Mouse (Mus musculus): ENCODE data around the gene Efcab5. TPM values are rescaled to one million over a fixed set of nuclear protein-coding genes. Genes with fewer than 3 reads are reported as not detected.
A peak's percentile ranks its signal among the peaks of the same experiment; 100 is the strongest.

Gene Efcab5
- polyA plus RNA-seq, 1 experiment from 2014 or later: 0.37 TPM

- WGBS: 52% methylated on average over 10 of the region's 10 CpGs
- no peak for DNase-seq (ENCODE audit: low spot score)
- Histone ChIP-seq H3K27ac (no peak overlapping the region), H3K27me3 (ENCODE audit: insufficient read depth, low read length) (no peaks in the 10 kb centered on the region), H3K4me3 (replicated peaks; ENCODE audit: low read depth, low read length) (no peak overlapping the region), H3K4me2 (ENCODE audit: low read length) (no peak overlapping the region), H3K9me3 (replicated peaks; ENCODE audit: low read length) (no peaks in the 10 kb centered on the region), H3K9ac (ENCODE audit: low read depth, low read length) (no peak overlapping the region), H3K36me3 (ENCODE audit: insufficient read depth, low read length) (no peaks in the 10 kb centered on the region), H3K4me1 (replicated peaks; ENCODE audit: insufficient read depth, low read length) (no peaks in the 10 kb centered on the region)
- no peak for ATAC-seq (replicated peaks; ENCODE audit: low FRiP score, low read depth)
- no peak for TF ChIP-seq CTCF (IDR thresholded peaks at IDR 0.05; ENCODE audit: low read depth)
Measured at GRCm38 (mm10) chr11:77095206-77095605, 93.6 kb downstream of the Efcab5 start.

GRCm38 (mm10) chr11:77094136-77094535 is 94.6 kb downstream of the Efcab5 start:
- no peak overlapping the region for H3K9ac ChIP-seq (ENCODE audit: low read depth, low read length)
- no peak overlapping the region for H3K4me3 ChIP-seq (replicated peaks; ENCODE audit: low read depth, low read length)
- no peaks in the 10 kb centered on the region for H3K36me3 ChIP-seq (ENCODE audit: insufficient read depth, low read length)
- no peak overlapping the region for H3K27ac ChIP-seq
- no peak for DNase-seq (ENCODE audit: low spot score)
- H3K4me2 ChIP-seq (ENCODE audit: low read length): no peak overlapping the region
- H3K27me3 ChIP-seq (ENCODE audit: insufficient read depth, low read length): no peaks in the 10 kb centered on the region
- 46% methylated on average over 8 of the region's 8 CpGs for WGBS
- no peak for TF ChIP-seq CTCF (IDR thresholded peaks at IDR 0.05; ENCODE audit: low read depth)
- H3K9me3 ChIP-seq (replicated peaks; ENCODE audit: low read length): no peaks in the 10 kb centered on the region
- no peak for ATAC-seq (replicated peaks; ENCODE audit: low FRiP score, low read depth)
- no peaks in the 10 kb centered on the region for H3K4me1 ChIP-seq (replicated peaks; ENCODE audit: insufficient read depth, low read length)

GRCm38 (mm10) chr11:77093208-77093607 is 95.6 kb downstream of the Efcab5 start:
- Histone ChIP-seq H3K4me3 (replicated peaks; ENCODE audit: low read depth, low read length) (peak overlapping the region; percentile 23; the same call in 1 of the 2 replicates), H3K36me3 (ENCODE audit: insufficient read depth, low read length) (no peaks in the 10 kb centered on the region), H3K9me3 (replicated peaks; ENCODE audit: low read length) (no peaks in the 10 kb centered on the region), H3K9ac (ENCODE audit: low read depth, low read length) (no peak overlapping the region), H3K4me1 (replicated peaks; ENCODE audit: insufficient read depth, low read length) (no peaks in the 10 kb centered on the region), H3K27ac (no peak overlapping the region), H3K4me2 (ENCODE audit: low read length) (peak overlapping the region; percentile 57), H3K27me3 (ENCODE audit: insufficient read depth, low read length) (no peaks in the 10 kb centered on the region; the same call in 1 of the 2 replicates)
- peak; percentile 59 for TF ChIP-seq CTCF (IDR thresholded peaks at IDR 0.05; ENCODE audit: low read depth)
- ATAC-seq (replicated peaks; ENCODE audit: low FRiP score, low read depth): no peak
- DNase-seq (ENCODE audit: low spot score): peak; percentile 84
- WGBS: 1% methylated on average over 11 of the region's 11 CpGs

GRCm38 (mm10) chr11:77089162-77089561 is 99.6 kb downstream of the Efcab5 start:
- Histone ChIP-seq H3K36me3 (ENCODE audit: insufficient read depth, low read length) (no peaks in the 10 kb centered on the region), H3K27me3 (ENCODE audit: insufficient read depth, low read length) (no peaks in the 10 kb centered on the region; the same call in 1 of the 2 replicates), H3K27ac (no peak overlapping the region), H3K9me3 (replicated peaks; ENCODE audit: low read length) (no peaks in the 10 kb centered on the region), H3K4me1 (replicated peaks; ENCODE audit: insufficient read depth, low read length) (no peaks in the 10 kb centered on the region), H3K4me3 (replicated peaks; ENCODE audit: low read depth, low read length) (no peak overlapping the region), H3K4me2 (ENCODE audit: low read length) (no peak overlapping the region), H3K9ac (ENCODE audit: low read depth, low read length) (no peak overlapping the region)
- WGBS: 44% methylated on average over 2 of the region's 2 CpGs
- DNase-seq (ENCODE audit: low spot score) (no peak), ATAC-seq (replicated peaks; ENCODE audit: low FRiP score, low read depth) (no peak)
- TF ChIP-seq CTCF (IDR thresholded peaks at IDR 0.05; ENCODE audit: low read depth): no peak

GRCm38 (mm10) chr11:77087004-77087403 is 101.8 kb downstream of the Efcab5 start:
- Histone ChIP-seq H3K27ac (no peak overlapping the region), H3K9ac (ENCODE audit: low read depth, low read length) (no peak overlapping the region), H3K36me3 (ENCODE audit: insufficient read depth, low read length) (no peaks in the 10 kb centered on the region), H3K4me3 (replicated peaks; ENCODE audit: low read depth, low read length) (no peak overlapping the region), H3K4me2 (ENCODE audit: low read length) (no peak overlapping the region), H3K27me3 (ENCODE audit: insufficient read depth, low read length) (no peaks in the 10 kb centered on the region; the same call in 1 of the 2 replicates), H3K9me3 (replicated peaks; ENCODE audit: low read length) (no peaks in the 10 kb centered on the region), H3K4me1 (replicated peaks; ENCODE audit: insufficient read depth, low read length) (no peaks in the 10 kb centered on the region)
- DNase-seq (ENCODE audit: low spot score) (no peak), ATAC-seq (replicated peaks; ENCODE audit: low FRiP score, low read depth) (no peak)
- no peak for TF ChIP-seq CTCF (IDR thresholded peaks at IDR 0.05; ENCODE audit: low read depth)
- WGBS: 85% methylated on average over 2 of the region's 2 CpGs

- no peaks in the 10 kb centered on the region for H3K9me3 ChIP-seq (replicated peaks; ENCODE audit: low read length)
Measured at GRCm38 (mm10) chr11:77084001-77084682, 104.6 kb downstream of the Efcab5 start.

More at GRCm38 (mm10) chr11:77084001-77084682, 104.6 kb downstream of the Efcab5 start:
- H3K9ac ChIP-seq (ENCODE audit: low read depth, low read length): no peak overlapping the region
- no peaks in the 10 kb centered on the region for H3K4me1 ChIP-seq (replicated peaks; ENCODE audit: insufficient read depth, low read length)
- no peak overlapping the region for H3K4me3 ChIP-seq (replicated peaks; ENCODE audit: low read depth, low read length)
- no peak overlapping the region for H3K27ac ChIP-seq
- H3K4me2 ChIP-seq (ENCODE audit: low read length): no peak overlapping the region
- ATAC-seq (replicated peaks; ENCODE audit: low FRiP score, low read depth): no peak
- H3K36me3 ChIP-seq (ENCODE audit: insufficient read depth, low read length): no peaks in the 10 kb centered on the region
- TF ChIP-seq CTCF (IDR thresholded peaks at IDR 0.05; ENCODE audit: low read depth): no peak
- no peak for DNase-seq (ENCODE audit: low spot score)
- H3K27me3 ChIP-seq (ENCODE audit: insufficient read depth, low read length): no peaks in the 10 kb centered on the region; the same call in 1 of the 2 replicates
- WGBS: 65% methylated on average over 5 of the region's 5 CpGs
